Mouse (Mus musculus): Measurements from ENCODE around the gene Glyr1. TPM values are rescaled to one million over a fixed set of nuclear protein-coding genes. Genes with fewer than 3 reads are reported as not detected.

The Glyr1 gene
- 90.5 and 95.8 TPM in 2 replicates for polyA plus RNA-seq (2015; fragmentation: Nextera tagmentation; extraction: Ambion mirVana)

DNA sequence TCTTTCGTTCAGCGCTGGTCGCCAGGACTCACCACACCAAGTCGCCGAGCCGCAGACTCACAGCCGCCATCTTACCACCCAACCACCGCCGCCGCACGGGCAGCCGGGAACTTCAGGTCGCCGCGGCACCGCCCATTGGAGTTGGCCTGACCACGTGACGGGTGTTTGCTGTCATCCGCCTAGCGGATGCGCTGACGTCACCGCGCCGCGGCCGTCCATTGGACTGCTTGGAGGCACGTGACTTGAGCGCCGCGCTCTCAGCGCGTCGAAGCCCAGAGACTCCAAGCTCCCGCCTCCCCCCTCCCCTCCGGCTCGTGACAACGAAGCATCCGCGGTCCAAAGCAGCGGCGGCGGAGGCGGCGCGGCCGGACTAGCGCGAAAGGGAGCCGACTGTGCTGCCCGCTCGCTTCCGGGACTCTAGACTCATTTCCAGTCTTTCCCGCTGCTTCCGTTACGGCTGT, at the start of gene Glyr1, which contains the start of gene Ubn1:
TSS of gene Glyr1 (minus strand) at position 90 of the 461 bp plus-strand sequence.
TSS of gene Ubn1 (plus strand) at position 284 of the 461 bp plus-strand sequence.
- Histone ChIP-seq H3K4me3 (ENCODE audit: low read length) (peak within 1 kb of the TSS; percentile 98), H3K36me3 (ENCODE audit: control insufficient read depth, insufficient read depth) (peaks cover 24% of the 10 kb centered on the region), H3K27ac (ENCODE audit: low read length) (peak within 1 kb of the TSS; percentile 100), H3K9me3 (replicated peaks; ENCODE audit: control insufficient read depth, low read length) (no peaks in the 10 kb centered on the region), H3K9ac (ENCODE audit: low read length) (peak within 1 kb of the TSS; percentile 97), H3K4me2 (ENCODE audit: low read depth, low read length) (peak within 1 kb of the TSS; percentile 96), H3K4me1 (ENCODE audit: control insufficient read depth, insufficient read depth, low read length) (peaks cover 22% of the 10 kb centered on the region), H3K27me3 (ENCODE audit: control insufficient read depth, insufficient read depth, low read length) (no peaks in the 10 kb centered on the region)
- under 1% methylated on average over 56 of the region's 56 CpGs for WGBS
- ATAC-seq (replicated peaks; ENCODE audit: extremely low read depth, insufficient read depth, low FRiP score), result peak; percentile 98

DNA sequence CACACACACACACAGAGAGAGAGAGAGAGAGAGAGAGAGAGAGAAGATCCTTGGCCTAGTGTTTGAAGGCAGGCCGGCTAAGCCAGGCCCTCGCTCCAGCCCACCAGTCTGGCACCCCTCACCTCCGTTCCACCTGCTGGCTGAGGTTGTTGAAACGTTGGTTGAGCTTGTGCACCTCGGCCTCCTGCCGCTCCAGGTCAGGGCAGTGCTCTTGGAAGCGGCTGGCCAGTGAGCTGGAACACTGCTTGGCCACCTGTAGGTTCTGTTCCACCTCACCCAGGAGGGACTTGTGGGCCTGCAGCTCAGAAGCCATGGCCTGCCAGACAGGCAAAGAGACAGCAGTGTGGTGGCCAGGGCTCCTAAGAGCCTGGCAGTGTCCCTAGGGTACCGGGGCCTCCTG, 46.8 kb upstream of the Glyr1 start:
- H3K9ac ChIP-seq (ENCODE audit: low read length), result no peak overlapping the region
- H3K4me2 ChIP-seq (ENCODE audit: low read depth, low read length), result no peak overlapping the region
- H3K4me3 ChIP-seq (ENCODE audit: low read length), result no peak overlapping the region
- H3K27me3 ChIP-seq (ENCODE audit: control insufficient read depth, insufficient read depth, low read length), result no peaks in the 10 kb centered on the region
- peaks cover 2% of the 10 kb centered on the region; the same call in 1 of the 2 replicates for H3K4me1 ChIP-seq (ENCODE audit: control insufficient read depth, insufficient read depth, low read length)
- ATAC-seq (replicated peaks; ENCODE audit: extremely low read depth, insufficient read depth, low FRiP score), result no peak
- H3K9me3 ChIP-seq (replicated peaks; ENCODE audit: control insufficient read depth, low read length), result no peaks in the 10 kb centered on the region
- no peaks in the 10 kb centered on the region for H3K36me3 ChIP-seq (ENCODE audit: control insufficient read depth, insufficient read depth)
- WGBS, result 85% methylated on average over 8 of the region's 8 CpGs
- no peak overlapping the region for H3K27ac ChIP-seq (ENCODE audit: low read length)

DNA sequence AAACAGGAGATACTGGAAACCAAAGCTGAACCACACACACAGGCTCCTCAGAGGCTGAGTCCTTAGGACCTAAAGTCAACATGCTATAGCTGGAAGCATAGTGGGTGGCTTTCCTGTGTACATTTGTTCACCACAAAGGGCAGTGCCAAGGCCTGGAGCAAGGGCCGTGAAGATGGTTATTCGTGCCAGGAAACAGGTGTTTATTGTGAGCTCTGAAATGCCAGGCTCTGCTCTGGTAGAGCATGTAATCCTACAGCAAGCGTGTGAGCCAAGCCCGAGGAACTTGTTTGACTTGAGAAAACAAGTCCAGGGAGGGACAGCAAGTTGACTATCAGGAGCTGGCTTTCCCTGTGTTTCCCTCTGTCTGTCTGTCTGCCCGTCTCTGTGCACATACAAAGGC, 43.6 kb upstream of the Glyr1 start:
- H3K4me1 ChIP-seq (ENCODE audit: control insufficient read depth, insufficient read depth, low read length), result peaks cover 5% of the 10 kb centered on the region; the same call in 1 of the 2 replicates
- H3K4me3 ChIP-seq (ENCODE audit: low read length), result no peak overlapping the region
- H3K36me3 ChIP-seq (ENCODE audit: control insufficient read depth, insufficient read depth), result no peaks in the 10 kb centered on the region
- no peak for ATAC-seq (replicated peaks; ENCODE audit: extremely low read depth, insufficient read depth, low FRiP score)
- no peak overlapping the region for H3K27ac ChIP-seq (ENCODE audit: low read length)
- no peaks in the 10 kb centered on the region for H3K9me3 ChIP-seq (replicated peaks; ENCODE audit: control insufficient read depth, low read length)
- no peak overlapping the region for H3K9ac ChIP-seq (ENCODE audit: low read length)
- 77% methylated on average over 5 of the region's 5 CpGs for WGBS
- no peaks in the 10 kb centered on the region for H3K27me3 ChIP-seq (ENCODE audit: control insufficient read depth, insufficient read depth, low read length)
- H3K4me2 ChIP-seq (ENCODE audit: low read depth, low read length), result no peak overlapping the region

DNA sequence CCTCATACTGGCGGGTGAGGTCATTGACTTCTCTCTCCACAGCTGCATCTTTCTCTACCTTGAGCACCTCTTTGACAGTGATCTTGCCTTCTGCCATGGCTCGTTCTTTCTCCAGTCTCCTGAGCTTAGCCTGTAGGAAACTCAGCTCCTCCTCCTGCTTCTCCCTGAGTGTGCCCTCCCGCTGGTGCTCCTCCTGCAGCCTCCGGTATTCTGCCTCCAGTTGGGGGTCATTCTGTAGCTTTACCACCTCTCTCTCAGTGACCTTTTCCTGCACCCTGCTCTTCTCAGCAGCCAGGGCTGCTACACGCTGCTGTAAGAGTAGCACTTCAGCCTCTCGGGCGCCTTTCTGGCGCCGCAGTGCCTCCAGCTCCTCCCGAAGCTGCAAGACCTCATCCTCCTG, 39.4 kb upstream of the Glyr1 start:
- peaks cover 5% of the 10 kb centered on the region; the same call in 1 of the 2 replicates for H3K4me1 ChIP-seq (ENCODE audit: control insufficient read depth, insufficient read depth, low read length)
- H3K4me3 ChIP-seq (ENCODE audit: low read length), result no peak overlapping the region
- H3K4me2 ChIP-seq (ENCODE audit: low read depth, low read length), result no peak overlapping the region
- H3K9me3 ChIP-seq (replicated peaks; ENCODE audit: control insufficient read depth, low read length), result no peaks in the 10 kb centered on the region
- 50% methylated on average over 10 of the region's 10 CpGs for WGBS
- peaks cover 33% of the 10 kb centered on the region for H3K36me3 ChIP-seq (ENCODE audit: control insufficient read depth, insufficient read depth)
- no peak for ATAC-seq (replicated peaks; ENCODE audit: extremely low read depth, insufficient read depth, low FRiP score)
- H3K9ac ChIP-seq (ENCODE audit: low read length), result no peak overlapping the region
- H3K27ac ChIP-seq (ENCODE audit: low read length), result no peak overlapping the region
- no peaks in the 10 kb centered on the region for H3K27me3 ChIP-seq (ENCODE audit: control insufficient read depth, insufficient read depth, low read length)

DNA sequence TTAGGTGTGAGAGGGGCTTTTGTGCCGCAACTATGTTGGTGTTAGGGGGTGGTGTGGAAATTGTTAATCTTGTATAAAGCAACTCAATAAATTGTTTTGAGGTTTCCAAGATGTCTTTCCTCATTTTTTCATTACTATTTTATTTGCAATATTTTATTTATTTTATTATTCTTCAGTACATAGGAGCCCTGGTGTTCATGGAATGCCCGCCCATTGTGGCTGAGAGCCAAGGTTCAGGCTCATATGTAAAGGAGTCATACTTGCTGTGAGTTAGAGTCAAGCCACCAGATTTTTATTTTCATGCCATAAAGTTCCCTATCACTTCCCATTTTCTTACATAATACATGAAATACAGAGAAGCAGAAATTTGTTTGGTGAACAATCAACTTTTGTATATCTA, 36.5 kb upstream of the Glyr1 start:
- H3K9me3 ChIP-seq (replicated peaks; ENCODE audit: control insufficient read depth, low read length), result no peaks in the 10 kb centered on the region
- ATAC-seq (replicated peaks; ENCODE audit: extremely low read depth, insufficient read depth, low FRiP score), result no peak
- no peak overlapping the region for H3K4me3 ChIP-seq (ENCODE audit: low read length)
- no peak overlapping the region for H3K4me2 ChIP-seq (ENCODE audit: low read depth, low read length)
- H3K9ac ChIP-seq (ENCODE audit: low read length), result no peak overlapping the region
- peaks cover 50% of the 10 kb centered on the region for H3K36me3 ChIP-seq (ENCODE audit: control insufficient read depth, insufficient read depth)
- H3K27me3 ChIP-seq (ENCODE audit: control insufficient read depth, insufficient read depth, low read length), result no peaks in the 10 kb centered on the region
- H3K27ac ChIP-seq (ENCODE audit: low read length), result no peak overlapping the region
- WGBS, result 92% methylated on average over 2 of the region's 2 CpGs
- 0 out of 2 replicates have a peak, but pooled peaks cover 3% of the 10 kb centered on the region for H3K4me1 ChIP-seq (ENCODE audit: control insufficient read depth, insufficient read depth, low read length)

DNA sequence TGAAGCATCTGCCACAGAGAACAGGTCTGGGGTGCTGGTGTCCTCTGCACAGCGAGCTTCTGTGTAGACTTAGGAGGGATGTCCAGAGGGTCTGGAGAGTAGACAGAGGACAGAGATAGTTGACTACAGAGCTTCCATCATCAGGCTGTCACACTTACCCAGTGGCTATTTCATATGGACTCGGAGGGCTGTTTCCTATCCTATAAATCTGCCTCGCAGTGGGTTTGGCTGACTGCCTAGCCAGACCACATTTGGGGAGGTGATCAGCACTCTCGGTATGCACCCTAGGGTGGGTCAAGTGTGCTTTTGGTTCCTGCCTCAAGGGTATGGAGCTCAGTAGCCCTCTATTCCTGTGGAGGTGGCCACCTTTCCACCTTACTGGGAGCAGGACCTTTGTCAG, 35.5 kb upstream of the Glyr1 start:
- no peaks in the 10 kb centered on the region for H3K27me3 ChIP-seq (ENCODE audit: control insufficient read depth, insufficient read depth, low read length)
- WGBS, result 77% methylated on average over 4 of the region's 4 CpGs

DNA sequence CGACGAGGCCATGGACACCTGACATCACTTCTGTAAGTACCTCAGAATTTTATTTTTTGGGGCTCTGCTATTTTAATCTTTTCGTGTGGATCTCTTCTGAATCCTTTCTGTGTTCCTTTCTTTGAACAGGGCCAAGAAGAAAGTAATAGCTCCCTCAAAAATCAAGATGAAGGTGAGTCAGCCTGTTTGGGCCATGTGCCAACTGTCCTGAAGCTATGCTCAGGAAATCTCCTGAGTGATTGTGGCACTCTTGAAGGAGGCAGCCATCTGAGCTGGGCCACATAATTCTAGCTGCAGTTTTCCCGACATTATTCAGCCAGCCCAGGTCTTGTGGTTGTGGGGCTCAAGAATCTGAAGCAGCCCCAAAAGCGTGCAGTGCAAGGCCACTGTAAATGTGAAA, 24.7 kb upstream of the Glyr1 start:
- Histone ChIP-seq H3K4me3 (ENCODE audit: low read length) (no peak overlapping the region), H3K27ac (ENCODE audit: low read length) (no peak overlapping the region), H3K9ac (ENCODE audit: low read length) (no peak overlapping the region), H3K36me3 (ENCODE audit: control insufficient read depth, insufficient read depth) (peaks cover 73% of the 10 kb centered on the region), H3K27me3 (ENCODE audit: control insufficient read depth, insufficient read depth, low read length) (no peaks in the 10 kb centered on the region), H3K4me1 (ENCODE audit: control insufficient read depth, insufficient read depth, low read length) (no peaks in the 10 kb centered on the region), H3K9me3 (replicated peaks; ENCODE audit: control insufficient read depth, low read length) (no peaks in the 10 kb centered on the region), H3K4me2 (ENCODE audit: low read depth, low read length) (no peak overlapping the region)
- no peak for ATAC-seq (replicated peaks; ENCODE audit: extremely low read depth, insufficient read depth, low FRiP score)
- 83% methylated on average over 5 of the region's 5 CpGs for WGBS

More for the DNA sequence above, 35.5 kb upstream of the Glyr1 start:
- ATAC-seq (replicated peaks; ENCODE audit: extremely low read depth, insufficient read depth, low FRiP score), result no peak
- Histone ChIP-seq H3K27ac (ENCODE audit: low read length) (no peak overlapping the region), H3K36me3 (ENCODE audit: control insufficient read depth, insufficient read depth) (peaks cover 51% of the 10 kb centered on the region), H3K4me3 (ENCODE audit: low read length) (no peak overlapping the region), H3K9me3 (replicated peaks; ENCODE audit: control insufficient read depth, low read length) (no peaks in the 10 kb centered on the region), H3K9ac (ENCODE audit: low read length) (no peak overlapping the region), H3K4me2 (ENCODE audit: low read depth, low read length) (no peak overlapping the region), H3K4me1 (ENCODE audit: control insufficient read depth, insufficient read depth, low read length) (no peaks in the 10 kb centered on the region)

DNA sequence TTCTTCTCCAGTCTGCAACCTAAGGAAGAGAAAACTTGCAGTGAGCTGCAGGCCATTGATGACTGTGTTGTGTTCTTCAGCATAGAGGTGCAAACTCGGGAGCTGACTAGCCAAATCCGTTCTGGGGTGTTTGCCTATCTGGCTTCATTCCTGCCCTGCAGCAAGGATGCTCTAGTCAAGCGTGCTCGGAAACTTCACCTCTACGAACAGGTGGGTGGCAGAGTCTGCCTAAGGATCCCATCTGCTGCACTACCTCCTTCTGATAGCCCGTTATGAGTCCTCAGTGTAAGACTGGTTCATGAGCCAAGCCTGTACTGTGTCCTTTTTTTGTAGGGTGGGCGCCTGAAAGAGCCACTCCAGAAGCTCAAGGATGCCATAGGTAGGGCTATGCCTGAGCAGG, 22.3 kb upstream of the Glyr1 start:
- H3K27ac ChIP-seq (ENCODE audit: low read length), result no peak overlapping the region
- no peak overlapping the region for H3K4me3 ChIP-seq (ENCODE audit: low read length)
- H3K9me3 ChIP-seq (replicated peaks; ENCODE audit: control insufficient read depth, low read length), result no peaks in the 10 kb centered on the region
- 94% methylated on average over 7 of the region's 7 CpGs for WGBS
- ATAC-seq (replicated peaks; ENCODE audit: extremely low read depth, insufficient read depth, low FRiP score), result no peak
- no peaks in the 10 kb centered on the region for H3K4me1 ChIP-seq (ENCODE audit: control insufficient read depth, insufficient read depth, low read length)
- H3K36me3 ChIP-seq (ENCODE audit: control insufficient read depth, insufficient read depth), result peaks cover 62% of the 10 kb centered on the region
- no peaks in the 10 kb centered on the region for H3K27me3 ChIP-seq (ENCODE audit: control insufficient read depth, insufficient read depth, low read length)
- H3K9ac ChIP-seq (ENCODE audit: low read length), result no peak overlapping the region
- no peak overlapping the region for H3K4me2 ChIP-seq (ENCODE audit: low read depth, low read length)

DNA sequence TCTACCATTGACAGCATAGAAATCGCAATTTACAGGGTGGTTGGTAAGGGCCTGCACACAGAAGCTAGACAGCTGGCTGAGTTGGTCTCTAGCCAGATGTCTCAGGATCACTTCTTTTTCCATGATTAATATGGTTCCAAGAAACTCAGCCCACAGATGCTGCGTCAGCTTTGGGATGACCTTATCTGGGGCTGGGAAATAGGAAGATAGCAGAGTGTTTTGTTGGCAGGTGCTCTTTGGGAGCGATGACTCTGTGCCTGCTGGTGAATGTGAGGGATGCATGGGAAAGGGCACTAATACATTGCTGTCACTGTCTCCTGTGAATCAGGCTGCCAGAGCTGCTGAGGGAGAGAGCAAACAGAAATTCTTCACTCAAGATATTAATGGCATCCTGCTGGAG, 20.7 kb upstream of the Glyr1 start:
- Histone ChIP-seq H3K4me3 (ENCODE audit: low read length) (no peak overlapping the region), H3K27ac (ENCODE audit: low read length) (no peak overlapping the region), H3K4me1 (ENCODE audit: control insufficient read depth, insufficient read depth, low read length) (no peaks in the 10 kb centered on the region), H3K36me3 (ENCODE audit: control insufficient read depth, insufficient read depth) (peaks cover 58% of the 10 kb centered on the region), H3K9me3 (replicated peaks; ENCODE audit: control insufficient read depth, low read length) (no peaks in the 10 kb centered on the region), H3K27me3 (ENCODE audit: control insufficient read depth, insufficient read depth, low read length) (no peaks in the 10 kb centered on the region), H3K4me2 (ENCODE audit: low read depth, low read length) (no peak overlapping the region), H3K9ac (ENCODE audit: low read length) (no peak overlapping the region)
- ATAC-seq (replicated peaks; ENCODE audit: extremely low read depth, insufficient read depth, low FRiP score), result no peak
- 66% methylated on average over 3 of the region's 3 CpGs for WGBS

Measured in heart, embryonic 16.5 days (tissue).